Mouse (Mus musculus): ENCODE measurements at regions not wholly inside any gene's neighbourhood (a gene's known extent, or its start where the extent isn't known, plus 50 kb on each side); places are given as distances from the start of the nearest gene placed in this dataset.

GRCm38 (mm10) chr10:24437177-24437576 is 158.1 kb upstream of the Ccn2 start:
- H3K4me1 ChIP-seq (ENCODE audit: control insufficient read depth, insufficient read depth, low read length), result no peaks in the 10 kb centered on the region
- H3K27ac ChIP-seq (ENCODE audit: control insufficient read depth, insufficient read depth, low read depth, low read length), result no peak overlapping the region
- H3K4me3 ChIP-seq (ENCODE audit: control insufficient read depth, low read depth, low read length), result no peak overlapping the region
- H3K36me3 ChIP-seq (ENCODE audit: control insufficient read depth, insufficient read depth, low read length), result no peaks in the 10 kb centered on the region
- H3K27me3 ChIP-seq (ENCODE audit: control insufficient read depth, insufficient read depth, low read length), result no peaks in the 10 kb centered on the region
- no peak for TF ChIP-seq POLR2A (IDR thresholded peaks at IDR 0.05; ENCODE audit: control insufficient read depth, low read depth, low read length)
- no peak for TF ChIP-seq CTCF (IDR thresholded peaks at IDR 0.05; ENCODE audit: control insufficient read depth, insufficient read depth, insufficient replicate concordance, low read depth, low read length)

- Histone ChIP-seq H3K4me1 (ENCODE audit: control insufficient read depth, insufficient read depth, low read length) (peaks cover 2% of the 10 kb centered on the region; the same call in 1 of the 2 replicates), H3K27me3 (ENCODE audit: control insufficient read depth, insufficient read depth, low read length) (no peaks in the 10 kb centered on the region), H3K27ac (ENCODE audit: control insufficient read depth, insufficient read depth, low read depth, low read length) (no peak overlapping the region), H3K4me3 (ENCODE audit: control insufficient read depth, low read depth, low read length) (no peak overlapping the region), H3K36me3 (ENCODE audit: control insufficient read depth, insufficient read depth, low read length) (no peaks in the 10 kb centered on the region)
- TF ChIP-seq CTCF (IDR thresholded peaks at IDR 0.05; ENCODE audit: control insufficient read depth, insufficient read depth, insufficient replicate concordance, low read depth, low read length), result no peak
- no peak for TF ChIP-seq POLR2A (IDR thresholded peaks at IDR 0.05; ENCODE audit: control insufficient read depth, low read depth, low read length)
Measured at GRCm38 (mm10) chr10:24444572-24444971, 150.7 kb upstream of the Ccn2 start.

GRCm38 (mm10) chr10:24445036-24445435 is 150.2 kb upstream of the Ccn2 start:
- no peak for TF ChIP-seq POLR2A (IDR thresholded peaks at IDR 0.05; ENCODE audit: control insufficient read depth, low read depth, low read length)
- TF ChIP-seq CTCF (IDR thresholded peaks at IDR 0.05; ENCODE audit: control insufficient read depth, insufficient read depth, insufficient replicate concordance, low read depth, low read length), result no peak
- H3K27ac ChIP-seq (ENCODE audit: control insufficient read depth, insufficient read depth, low read depth, low read length), result no peak overlapping the region
- no peak overlapping the region for H3K4me3 ChIP-seq (ENCODE audit: control insufficient read depth, low read depth, low read length)
- H3K4me1 ChIP-seq (ENCODE audit: control insufficient read depth, insufficient read depth, low read length), result peaks cover 2% of the 10 kb centered on the region; the same call in 1 of the 2 replicates
- no peaks in the 10 kb centered on the region for H3K36me3 ChIP-seq (ENCODE audit: control insufficient read depth, insufficient read depth, low read length)
- no peaks in the 10 kb centered on the region for H3K27me3 ChIP-seq (ENCODE audit: control insufficient read depth, insufficient read depth, low read length)

GRCm38 (mm10) chr10:24446168-24446567 is 149.1 kb upstream of the Ccn2 start:
- TF ChIP-seq POLR2A (IDR thresholded peaks at IDR 0.05; ENCODE audit: control insufficient read depth, low read depth, low read length), result no peak
- no peaks in the 10 kb centered on the region for H3K27me3 ChIP-seq (ENCODE audit: control insufficient read depth, insufficient read depth, low read length)
- no peak overlapping the region for H3K4me3 ChIP-seq (ENCODE audit: control insufficient read depth, low read depth, low read length)
- H3K27ac ChIP-seq (ENCODE audit: control insufficient read depth, insufficient read depth, low read depth, low read length), result no peak overlapping the region
- peaks cover 2% of the 10 kb centered on the region; the same call in 1 of the 2 replicates for H3K4me1 ChIP-seq (ENCODE audit: control insufficient read depth, insufficient read depth, low read length)
- H3K36me3 ChIP-seq (ENCODE audit: control insufficient read depth, insufficient read depth, low read length), result no peaks in the 10 kb centered on the region

- Histone ChIP-seq H3K27ac (ENCODE audit: control insufficient read depth, insufficient read depth, low read depth, low read length) (peak overlapping the region; percentile 63), H3K4me1 (ENCODE audit: control insufficient read depth, insufficient read depth, low read length) (peaks cover 2% of the 10 kb centered on the region; the same call in 1 of the 2 replicates), H3K36me3 (ENCODE audit: control insufficient read depth, insufficient read depth, low read length) (no peaks in the 10 kb centered on the region), H3K27me3 (ENCODE audit: control insufficient read depth, insufficient read depth, low read length) (no peaks in the 10 kb centered on the region), H3K4me3 (ENCODE audit: control insufficient read depth, low read depth, low read length) (peak overlapping the region; percentile 60)
- no peak for TF ChIP-seq CTCF (IDR thresholded peaks at IDR 0.05; ENCODE audit: control insufficient read depth, insufficient read depth, insufficient replicate concordance, low read depth, low read length)
- TF ChIP-seq POLR2A (IDR thresholded peaks at IDR 0.05; ENCODE audit: control insufficient read depth, low read depth, low read length), result no peak
Measured at GRCm38 (mm10) chr10:24447135-24447534, 148.1 kb upstream of the Ccn2 start.

GRCm38 (mm10) chr10:24448001-24448561 is 147.2 kb upstream of the Ccn2 start:
- peak overlapping the region; percentile 63 for H3K27ac ChIP-seq (ENCODE audit: control insufficient read depth, insufficient read depth, low read depth, low read length)
- TF ChIP-seq POLR2A (IDR thresholded peaks at IDR 0.05; ENCODE audit: control insufficient read depth, low read depth, low read length), result no peak
- TF ChIP-seq CTCF (IDR thresholded peaks at IDR 0.05; ENCODE audit: control insufficient read depth, insufficient read depth, insufficient replicate concordance, low read depth, low read length), result no peak
- H3K4me1 ChIP-seq (ENCODE audit: control insufficient read depth, insufficient read depth, low read length), result peaks cover 2% of the 10 kb centered on the region; the same call in 1 of the 2 replicates
- H3K27me3 ChIP-seq (ENCODE audit: control insufficient read depth, insufficient read depth, low read length), result no peaks in the 10 kb centered on the region
- H3K36me3 ChIP-seq (ENCODE audit: control insufficient read depth, insufficient read depth, low read length), result no peaks in the 10 kb centered on the region
- H3K4me3 ChIP-seq (ENCODE audit: control insufficient read depth, low read depth, low read length), result peak overlapping the region; percentile 60

- no peak overlapping the region for H3K4me3 ChIP-seq (ENCODE audit: control insufficient read depth, low read depth, low read length)
- no peaks in the 10 kb centered on the region for H3K36me3 ChIP-seq (ENCODE audit: control insufficient read depth, insufficient read depth, low read length)
- H3K4me1 ChIP-seq (ENCODE audit: control insufficient read depth, insufficient read depth, low read length), result no peaks in the 10 kb centered on the region
- no peaks in the 10 kb centered on the region for H3K27me3 ChIP-seq (ENCODE audit: control insufficient read depth, insufficient read depth, low read length)
- no peak for TF ChIP-seq CTCF (IDR thresholded peaks at IDR 0.05; ENCODE audit: control insufficient read depth, insufficient read depth, insufficient replicate concordance, low read depth, low read length)
- no peak overlapping the region for H3K27ac ChIP-seq (ENCODE audit: control insufficient read depth, insufficient read depth, low read depth, low read length)
Measured at GRCm38 (mm10) chr10:24453507-24453906, 141.7 kb upstream of the Ccn2 start.

GRCm38 (mm10) chr10:24458667-24459066 is 136.6 kb upstream of the Ccn2 start:
- no peaks in the 10 kb centered on the region for H3K36me3 ChIP-seq (ENCODE audit: control insufficient read depth, insufficient read depth, low read length)
- H3K4me1 ChIP-seq (ENCODE audit: control insufficient read depth, insufficient read depth, low read length), result no peaks in the 10 kb centered on the region
- no peak for TF ChIP-seq CTCF (IDR thresholded peaks at IDR 0.05; ENCODE audit: control insufficient read depth, insufficient read depth, insufficient replicate concordance, low read depth, low read length)
- no peak for TF ChIP-seq POLR2A (IDR thresholded peaks at IDR 0.05; ENCODE audit: control insufficient read depth, low read depth, low read length)
- H3K4me3 ChIP-seq (ENCODE audit: control insufficient read depth, low read depth, low read length), result no peak overlapping the region
- no peak overlapping the region for H3K27ac ChIP-seq (ENCODE audit: control insufficient read depth, insufficient read depth, low read depth, low read length)
- no peaks in the 10 kb centered on the region for H3K27me3 ChIP-seq (ENCODE audit: control insufficient read depth, insufficient read depth, low read length)
